8 mouse cellular contexts compared by ENCODE assay signal in genomic region chr13:22034443-22035266, GRCm38 (mm10). TPM values are rescaled to one million over a fixed set of nuclear protein-coding genes. Genes with fewer than 3 reads are reported as not detected.
DNase-seq lines count a peak whose midpoint lies in the region; ATAC-seq and TF ChIP-seq lines count a peak whose summit lies in the region.

No protein-coding gene starts in this region.

- 0% methylated on average over 12 of the region's 14 CpGs for WGBS in forebrain, postnatal 0 days
- WGBS in liver, embryonic 11.5 days: under 1% methylated on average over 10 of the region's 14 CpGs

- peak; percentile 31 for DNase-seq in adrenal gland, adult 2 months
- DNase-seq in adrenal gland, adult 8-10 months: no peak
- no peak for DNase-seq in G1E (ENCODE audit: low spot score)
- DNase-seq in forebrain, postnatal 0 days: peak; percentile 22
- DNase-seq in liver, embryonic 11.5 days (ENCODE audit: low spot score): no peak
- DNase-seq in yolk sac, embryonic 10.5 days (ENCODE audit: low spot score): peak; percentile 71
- no peak for DNase-seq in gastrocnemius, adult 8-10 months (ENCODE audit: low spot score in 2 of 2)
- no peak for DNase-seq in adrenal gland, postnatal 10 days

- no peaks in the 10 kb centered on the region for H3K27me3 ChIP-seq in G1E (ENCODE audit: insufficient read depth, low read length)
- H3K27me3 ChIP-seq in forebrain, postnatal 0 days (ENCODE audit: insufficient read depth, low read length): no peaks in the 10 kb centered on the region
- no peaks in the 10 kb centered on the region for H3K27me3 ChIP-seq in liver, embryonic 11.5 days (replicated peaks; ENCODE audit: control insufficient read depth, insufficient read depth, low read length)

- TF ChIP-seq CTCF in G1E (IDR thresholded peaks at IDR 0.05; ENCODE audit: low read depth, low read length): no peak
- no peak for TF ChIP-seq CTCF in forebrain, postnatal 0 days (IDR thresholded peaks at IDR 0.05; ENCODE audit: low read depth)

- H3K27ac ChIP-seq in forebrain, postnatal 0 days (ENCODE audit: low read depth, low read length): no peak overlapping the region
- H3K27ac ChIP-seq in liver, embryonic 11.5 days (ENCODE audit: low read depth, low read length): peak overlapping the region; percentile 94

- ATAC-seq in G1E (ENCODE audit: extremely low read depth, insufficient number of reproducible peaks, low FRiP score, poor library complexity, severe bottlenecking): no peak
- no peak for ATAC-seq in forebrain, postnatal 0 days
- ATAC-seq in liver, embryonic 11.5 days (replicated peaks; ENCODE audit: low FRiP score): no peak

- peak overlapping the region; percentile 56 for H3K4me2 ChIP-seq in forebrain, postnatal 0 days (ENCODE audit: low read depth)
- H3K4me2 ChIP-seq in liver, embryonic 11.5 days: peak overlapping the region; percentile 80

- H3K4me3 ChIP-seq in G1E (ENCODE audit: low read depth, low read length): peak overlapping the region; percentile 66; the same call in 1 of the 2 replicates
- H3K4me3 ChIP-seq in forebrain, postnatal 0 days (ENCODE audit: low read depth, low read length): peak overlapping the region; percentile 26
- peak overlapping the region; percentile 45 for H3K4me3 ChIP-seq in liver, embryonic 11.5 days (ENCODE audit: low read depth, low read length)

- H3K4me1 ChIP-seq in G1E (ENCODE audit: insufficient read depth, low read depth, low read length): peaks cover 40% of the 10 kb centered on the region
- peaks cover 6% of the 10 kb centered on the region for H3K4me1 ChIP-seq in forebrain, postnatal 0 days (ENCODE audit: insufficient read depth)
- peaks cover 21% of the 10 kb centered on the region; the same call in 1 of the 2 replicates for H3K4me1 ChIP-seq in liver, embryonic 11.5 days (replicated peaks; ENCODE audit: control insufficient read depth, insufficient read depth, low read length)

- no peaks in the 10 kb centered on the region for H3K36me3 ChIP-seq in G1E (replicated peaks)
- H3K36me3 ChIP-seq in forebrain, postnatal 0 days (ENCODE audit: insufficient read depth): no peaks in the 10 kb centered on the region
- no peaks in the 10 kb centered on the region for H3K36me3 ChIP-seq in liver, embryonic 11.5 days (ENCODE audit: control insufficient read depth, insufficient read depth, low read length)

- H3K9me3 ChIP-seq in G1E (replicated peaks): no peaks in the 10 kb centered on the region
- no peaks in the 10 kb centered on the region for H3K9me3 ChIP-seq in forebrain, postnatal 0 days (ENCODE audit: low read length)
- H3K9me3 ChIP-seq in liver, embryonic 11.5 days (ENCODE audit: control insufficient read depth, low read length): no peaks in the 10 kb centered on the region

- no peak overlapping the region for H3K9ac ChIP-seq in forebrain, postnatal 0 days
- H3K9ac ChIP-seq in liver, embryonic 11.5 days (ENCODE audit: low read depth, low read length): peak overlapping the region; percentile 89

RNA-seq across cellular contexts. Expression of gene Hist1h2ah, which starts 0.7 kb away (rescaled TPM):
- 10 to 100 TPM; 14.2 to 18.9 TPM for total RNA-seq in adrenal gland, adult 2 months (2021)
- 1.0 and 16.0 TPM in 2 replicates for polyA plus RNA-seq in adrenal gland, adult 2 months (2012; rRNA removed)
- total RNA-seq in adrenal gland, adult 8-10 months (2022): 10 to 100 TPM in 2 of 4 experiments, 1 to 10 TPM in 1, not detected in 1; 6.0 to 18.5 (median 12.6) TPM
- 177 and 303 TPM in 2 replicates for total RNA-seq in G1E (2014; fragmentation: Nextera tagmentation)
- 2,043 and 4,016 TPM in 2 replicates for total RNA-seq in G1E (2017)
- 5,681 and 9,617 TPM in 2 replicates for polyA plus RNA-seq in G1E (2012)
- 9.2 and 47.2 TPM in 2 replicates for total RNA-seq in forebrain, postnatal 0 days (2014; rRNA removed)
- polyA plus RNA-seq in forebrain, postnatal 0 days (2015; fragmentation: Nextera tagmentation; extraction: Ambion mirVana): 1.6 and 1.9 TPM in 2 replicates
- polyA plus RNA-seq in liver, embryonic 11.5 days (2014; fragmentation: Nextera tagmentation; extraction: Ambion mirVana): 10.7 and 13.3 TPM in 2 replicates
- 1 to 10 TPM in 3 of 4 experiments, not detected in 1; 3.0 to 6.5 (median 5.3) TPM for total RNA-seq in gastrocnemius, adult 8-10 months (2022)
- total RNA-seq in adrenal gland, postnatal 10 days (2021): 100 to 1,000 TPM; 239 to 319 TPM

RNA-seq across cellular contexts. Expression of gene Hist1h2bk, which starts 1.0 kb away (rescaled TPM):
- total RNA-seq in adrenal gland, adult 2 months (2021): 10 to 100 TPM; 27.4 to 48.0 TPM
- 1.9 and 3.2 TPM in 2 replicates for polyA plus RNA-seq in adrenal gland, adult 2 months (2012; rRNA removed)
- total RNA-seq in adrenal gland, adult 8-10 months (2022): 10 to 100 TPM; 22.5 to 31.6 (median 25.4) TPM
- total RNA-seq in G1E (2014; fragmentation: Nextera tagmentation): 229 and 286 TPM in 2 replicates
- 1,693 and 2,296 TPM in 2 replicates for total RNA-seq in G1E (2017)
- 11.8 and 30.4 TPM in 2 replicates for polyA plus RNA-seq in G1E (2012)
- total RNA-seq in forebrain, postnatal 0 days (2014; rRNA removed): 233 and 262 TPM in 2 replicates
- polyA plus RNA-seq in forebrain, postnatal 0 days (2015; fragmentation: Nextera tagmentation; extraction: Ambion mirVana): 0.40 TPM in 1 of 2 replicates, not detected in the other
- 4.1 and 4.6 TPM in 2 replicates for polyA plus RNA-seq in liver, embryonic 11.5 days (2014; fragmentation: Nextera tagmentation; extraction: Ambion mirVana)
- 1 to 10 TPM in 1 of 4 experiments, under 1 TPM in 1, not detected in 2; 0.75 to 7.0 TPM for total RNA-seq in gastrocnemius, adult 8-10 months (2022)
- 100 to 1,000 TPM; 299 to 338 TPM for total RNA-seq in adrenal gland, postnatal 10 days (2021)

RNA-seq across cellular contexts. Expression of gene Hist1h4i, which starts 6.5 kb away (rescaled TPM):
- total RNA-seq in adrenal gland, adult 2 months (2021): 10 to 100 TPM; 48.5 to 52.2 TPM
- polyA plus RNA-seq in adrenal gland, adult 2 months (2012; rRNA removed): 11.4 and 12.7 TPM in 2 replicates
- 10 to 100 TPM; 42.6 to 80.0 (median 56.7) TPM for total RNA-seq in adrenal gland, adult 8-10 months (2022)
- total RNA-seq in G1E (2014; fragmentation: Nextera tagmentation) (26.2 and 52.2 TPM in 2 replicates), G1E (2017) (284 and 309 TPM in 2 replicates)
- 12.6 and 17.3 TPM in 2 replicates for polyA plus RNA-seq in G1E (2012)
- 26.4 and 44.9 TPM in 2 replicates for total RNA-seq in forebrain, postnatal 0 days (2014; rRNA removed)
- polyA plus RNA-seq in forebrain, postnatal 0 days (2015; fragmentation: Nextera tagmentation; extraction: Ambion mirVana): 4.2 and 5.8 TPM in 2 replicates
- polyA plus RNA-seq in liver, embryonic 11.5 days (2014; fragmentation: Nextera tagmentation; extraction: Ambion mirVana): 36.9 and 39.3 TPM in 2 replicates
- total RNA-seq in gastrocnemius, adult 8-10 months (2022): 10 to 100 TPM; 28.5 to 37.8 (median 35.7) TPM
- 100 to 1,000 TPM; 136 to 154 TPM for total RNA-seq in adrenal gland, postnatal 10 days (2021)

RNA-seq across cellular contexts. Expression of gene Hist1h2ag, which starts 8.1 kb away (rescaled TPM):
- total RNA-seq in adrenal gland, adult 2 months (2021): 10 to 100 TPM; 14.1 to 18.2 TPM
- polyA plus RNA-seq in adrenal gland, adult 2 months (2012; rRNA removed): 0.45 TPM in 1 of 2 replicates, not detected in the other
- total RNA-seq in adrenal gland, adult 8-10 months (2022): 10 to 100 TPM in 3 of 4 experiments, 1 to 10 TPM in 1; 8.7 to 18.8 (median 13.1) TPM
- total RNA-seq in G1E (2014; fragmentation: Nextera tagmentation): 141 and 253 TPM in 2 replicates
- 901 and 1,517 TPM in 2 replicates for total RNA-seq in G1E (2017)
- 27.9 and 53.3 TPM in 2 replicates for polyA plus RNA-seq in G1E (2012)
- total RNA-seq in forebrain, postnatal 0 days (2014; rRNA removed): 193 and 206 TPM in 2 replicates
- 4.8 and 8.3 TPM in 2 replicates for polyA plus RNA-seq in forebrain, postnatal 0 days (2015; fragmentation: Nextera tagmentation; extraction: Ambion mirVana)
- 26.4 and 36.7 TPM in 2 replicates for polyA plus RNA-seq in liver, embryonic 11.5 days (2014; fragmentation: Nextera tagmentation; extraction: Ambion mirVana)
- 1 to 10 TPM in 3 of 4 experiments, not detected in 1; 2.3 to 4.2 (median 2.6) TPM for total RNA-seq in gastrocnemius, adult 8-10 months (2022)
- total RNA-seq in adrenal gland, postnatal 10 days (2021): 100 to 1,000 TPM; 237 to 260 TPM

RNA-seq across cellular contexts. Expression of gene Hist1h2bj, which starts 8.4 kb away (rescaled TPM):
- 10 to 100 TPM; 14.1 to 18.8 TPM for total RNA-seq in adrenal gland, adult 2 months (2021)
- polyA plus RNA-seq in adrenal gland, adult 2 months (2012; rRNA removed): 2.3 and 2.8 TPM in 2 replicates
- total RNA-seq in adrenal gland, adult 8-10 months (2022): 10 to 100 TPM; 14.2 to 31.0 (median 21.9) TPM
- 9.0 and 49.5 TPM in 2 replicates for total RNA-seq in G1E (2014; fragmentation: Nextera tagmentation)
- total RNA-seq in G1E (2017): 205 and 369 TPM in 2 replicates
- polyA plus RNA-seq in G1E (2012): 10.5 and 40.6 TPM in 2 replicates
- total RNA-seq in forebrain, postnatal 0 days (2014; rRNA removed): 246 and 305 TPM in 2 replicates
- polyA plus RNA-seq in forebrain, postnatal 0 days (2015; fragmentation: Nextera tagmentation; extraction: Ambion mirVana): 1.6 and 3.7 TPM in 2 replicates
- 11.2 and 13.2 TPM in 2 replicates for polyA plus RNA-seq in liver, embryonic 11.5 days (2014; fragmentation: Nextera tagmentation; extraction: Ambion mirVana)
- 1 to 10 TPM in 2 of 4 experiments, under 1 TPM in 2; 0.75 to 2.9 (median 1.3) TPM for total RNA-seq in gastrocnemius, adult 8-10 months (2022)
- total RNA-seq in adrenal gland, postnatal 10 days (2021): 100 to 1,000 TPM; 170 to 209 TPM

Comparison
In these comparisons a context has a peak if more than half of its experiments do, and no peak if none do; other contexts are left out.
1. DNase-seq: peak in adrenal gland, adult 2 months (single experiment), forebrain, postnatal 0 days (single experiment) and yolk sac, embryonic 10.5 days (single experiment); none in adrenal gland, adult 8-10 months (single experiment), G1E (single experiment), liver, embryonic 11.5 days (single experiment), gastrocnemius, adult 8-10 months (0 of 2) and adrenal gland, postnatal 10 days (single experiment).
2. Peak in every context shown above with its lines, with median percentiles within 50 percentile points of each other: H3K4me3 ChIP-seq.